Mouse (Mus musculus): ENCODE data around the gene Ppp1r15a. TPM values are rescaled to one million over a fixed set of nuclear protein-coding genes. Genes with fewer than 3 reads are reported as not detected.

The Ppp1r15a gene
- polyA plus RNA-seq, 1 experiment = 26.7 TPM

DNA sequence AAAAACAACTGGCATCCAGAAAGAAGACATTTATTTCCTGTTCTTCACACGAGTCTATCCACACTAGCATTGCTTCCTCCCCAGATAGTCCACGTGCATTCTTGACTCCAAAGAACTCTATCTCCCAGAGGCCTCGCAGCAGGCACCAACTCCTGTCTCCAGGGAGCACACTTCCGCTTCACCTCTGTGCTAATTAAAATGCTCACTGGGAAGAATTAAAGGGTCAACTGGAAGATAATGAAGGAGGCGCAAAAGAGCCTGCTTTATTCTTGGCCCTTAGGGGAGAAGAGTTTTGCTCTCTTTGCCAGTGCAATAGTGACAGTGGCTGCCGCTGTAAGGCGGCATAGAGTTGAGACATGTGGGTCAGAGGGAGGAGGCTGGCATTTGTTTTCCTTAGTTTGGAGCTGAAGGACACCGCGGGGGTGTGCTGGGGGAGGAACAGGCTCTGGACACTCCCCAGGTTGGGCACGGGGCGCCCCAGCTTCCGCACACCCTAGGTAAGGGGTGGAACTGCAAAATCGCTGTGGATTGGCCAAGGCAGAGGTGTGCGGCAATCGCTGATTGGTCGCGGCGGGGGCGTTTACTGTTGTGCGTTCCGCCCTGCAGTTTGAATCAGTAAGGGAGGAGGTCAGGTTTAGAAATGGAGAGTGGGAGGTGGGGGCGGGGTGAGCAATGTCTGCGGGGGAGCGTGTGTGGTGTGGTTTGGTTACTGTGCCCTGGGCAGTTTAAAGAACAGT is 41.9 kb upstream of the Ppp1r15a start:
- 2% methylated on average over 24 of the region's 24 CpGs for WGBS
- TF ChIP-seq CTCF (IDR thresholded peaks at IDR 0.05; ENCODE audit: borderline replicate concordance, insufficient read depth, low read depth, low read length) (no peak), POLR2A (IDR thresholded peaks at IDR 0.05; ENCODE audit: borderline replicate concordance, insufficient read depth, low read length) (peak; percentile 67; the same call in 1 of the 2 replicates)
- H3K27me3 ChIP-seq (ENCODE audit: control insufficient read depth, insufficient read depth, low read length) = no peaks in the 10 kb centered on the region

DNA sequence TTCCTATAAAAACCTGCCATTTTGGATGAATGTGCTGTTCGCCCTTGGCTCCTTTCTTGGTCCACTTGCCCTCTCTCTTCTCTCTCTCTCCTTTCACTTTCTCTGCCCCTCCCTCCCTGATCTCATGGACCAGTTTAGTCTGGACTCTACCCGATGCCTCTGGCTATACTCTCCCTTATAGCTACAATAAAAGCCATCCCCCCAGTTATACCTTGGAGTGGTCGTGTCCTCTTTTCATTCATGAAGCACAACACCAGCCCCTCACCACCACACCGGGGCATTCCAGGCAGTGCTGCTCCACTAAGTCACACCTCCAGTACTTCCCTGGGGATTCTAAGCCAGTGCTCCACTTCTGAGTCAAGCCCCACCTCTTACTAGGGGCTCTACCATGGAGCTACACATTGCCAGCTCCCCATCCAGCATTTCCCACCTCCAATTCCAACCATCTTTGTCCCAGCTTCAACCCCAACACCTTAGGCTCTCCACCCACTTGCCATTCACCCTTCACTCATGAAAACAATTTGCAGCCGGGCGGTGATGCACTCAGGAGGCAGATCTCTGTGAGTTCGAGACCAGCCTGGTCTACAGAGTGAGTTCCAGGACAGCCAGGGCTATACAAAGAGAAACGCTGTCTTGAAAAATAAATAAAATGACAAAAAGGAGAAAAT is 41.2 kb upstream of the Ppp1r15a start:
- DNase-seq = no peak
- Histone ChIP-seq H3K27me3 (ENCODE audit: control insufficient read depth, insufficient read depth, low read length) (no peaks in the 10 kb centered on the region), H3K27ac (ENCODE audit: insufficient read depth, low read length) (peak overlapping the region; percentile 58), H3K4me3 (replicated peaks; ENCODE audit: insufficient read depth, low read depth, low read length) (no peak overlapping the region), H3K4me1 (ENCODE audit: control insufficient read depth, insufficient read depth, low read length) (peaks cover 6% of the 10 kb centered on the region; the same call in 1 of the 2 replicates)
- TF ChIP-seq POLR2A (IDR thresholded peaks at IDR 0.05; ENCODE audit: borderline replicate concordance, insufficient read depth, low read length) = no peak
- no peak for TF ChIP-seq CTCF (IDR thresholded peaks at IDR 0.05; ENCODE audit: borderline replicate concordance, insufficient read depth, low read depth, low read length)
- 74% methylated on average over 8 of the region's 8 CpGs for WGBS

More for the DNA sequence above, 41.9 kb upstream of the Ppp1r15a start:
- H3K4me3 ChIP-seq (replicated peaks; ENCODE audit: insufficient read depth, low read depth, low read length) = peak overlapping the region; percentile 67
- DNase-seq = peak; percentile 92 to 96
- H3K4me1 ChIP-seq (ENCODE audit: control insufficient read depth, insufficient read depth, low read length) = peaks cover 6% of the 10 kb centered on the region; the same call in 1 of the 2 replicates
- peak overlapping the region; percentile 75 for H3K27ac ChIP-seq (ENCODE audit: insufficient read depth, low read length)

DNA sequence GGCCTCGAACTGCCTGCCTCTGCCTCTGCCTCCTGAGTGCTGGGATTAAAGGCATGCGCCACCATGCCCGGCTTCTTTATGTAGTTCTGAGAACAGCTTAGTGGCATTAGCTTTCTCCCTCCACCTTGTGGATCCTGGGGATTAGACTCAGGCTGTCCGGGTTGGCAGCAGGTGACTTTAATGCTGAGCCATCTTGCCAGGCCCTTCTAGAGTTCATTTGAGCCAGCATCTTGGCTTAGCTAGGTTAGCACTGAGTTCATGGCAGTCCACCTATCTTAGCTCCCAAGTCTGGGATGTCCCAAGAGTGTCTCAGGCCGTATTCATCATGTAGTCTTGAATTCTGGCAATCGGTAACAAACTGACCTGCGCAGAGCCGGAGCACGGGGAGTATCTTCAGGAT is 39.4 kb upstream of the Ppp1r15a start:
- WGBS = 85% methylated on average over 9 of the region's 9 CpGs
- no peaks in the 10 kb centered on the region for H3K27me3 ChIP-seq (ENCODE audit: control insufficient read depth, insufficient read depth, low read length)
- no peak overlapping the region for H3K4me3 ChIP-seq (replicated peaks; ENCODE audit: insufficient read depth, low read depth, low read length)
- no peak for TF ChIP-seq CTCF (IDR thresholded peaks at IDR 0.05; ENCODE audit: borderline replicate concordance, insufficient read depth, low read depth, low read length)
- no peak for TF ChIP-seq POLR2A (IDR thresholded peaks at IDR 0.05; ENCODE audit: borderline replicate concordance, insufficient read depth, low read length)
- peaks cover 6% of the 10 kb centered on the region; the same call in 1 of the 2 replicates for H3K4me1 ChIP-seq (ENCODE audit: control insufficient read depth, insufficient read depth, low read length)
- no peak for DNase-seq
- no peak overlapping the region for H3K27ac ChIP-seq (ENCODE audit: insufficient read depth, low read length)

DNA sequence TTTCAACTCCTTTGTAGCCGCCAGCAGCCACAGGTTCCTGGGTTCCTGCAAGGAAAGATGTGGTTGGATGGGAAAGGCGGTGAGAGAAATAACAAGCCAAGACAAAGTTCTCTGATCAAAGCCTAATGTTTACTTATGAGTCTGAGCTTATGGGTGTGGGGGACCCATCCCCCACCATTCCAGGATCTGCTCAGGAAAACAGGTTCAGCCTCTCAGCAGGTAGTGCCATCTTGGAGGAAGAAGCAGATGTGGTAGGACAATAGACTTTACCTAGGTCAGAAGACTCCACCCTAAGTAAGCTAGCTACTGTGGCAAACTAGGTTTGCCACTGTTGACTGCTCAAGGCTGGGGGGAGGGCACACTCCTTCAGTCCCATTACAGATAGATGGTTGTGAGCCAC is 38.7 kb upstream of the Ppp1r15a start:
- no peak for TF ChIP-seq CTCF (IDR thresholded peaks at IDR 0.05; ENCODE audit: borderline replicate concordance, insufficient read depth, low read depth, low read length)
- TF ChIP-seq POLR2A (IDR thresholded peaks at IDR 0.05; ENCODE audit: borderline replicate concordance, insufficient read depth, low read length) = no peak
- Histone ChIP-seq H3K4me1 (ENCODE audit: control insufficient read depth, insufficient read depth, low read length) (peaks cover 6% of the 10 kb centered on the region; the same call in 1 of the 2 replicates), H3K4me3 (replicated peaks; ENCODE audit: insufficient read depth, low read depth, low read length) (no peak overlapping the region), H3K27ac (ENCODE audit: insufficient read depth, low read length) (no peak overlapping the region), H3K27me3 (ENCODE audit: control insufficient read depth, insufficient read depth, low read length) (no peaks in the 10 kb centered on the region)
- DNase-seq = no peak
- 92% methylated on average over 2 of the region's 2 CpGs for WGBS

DNA sequence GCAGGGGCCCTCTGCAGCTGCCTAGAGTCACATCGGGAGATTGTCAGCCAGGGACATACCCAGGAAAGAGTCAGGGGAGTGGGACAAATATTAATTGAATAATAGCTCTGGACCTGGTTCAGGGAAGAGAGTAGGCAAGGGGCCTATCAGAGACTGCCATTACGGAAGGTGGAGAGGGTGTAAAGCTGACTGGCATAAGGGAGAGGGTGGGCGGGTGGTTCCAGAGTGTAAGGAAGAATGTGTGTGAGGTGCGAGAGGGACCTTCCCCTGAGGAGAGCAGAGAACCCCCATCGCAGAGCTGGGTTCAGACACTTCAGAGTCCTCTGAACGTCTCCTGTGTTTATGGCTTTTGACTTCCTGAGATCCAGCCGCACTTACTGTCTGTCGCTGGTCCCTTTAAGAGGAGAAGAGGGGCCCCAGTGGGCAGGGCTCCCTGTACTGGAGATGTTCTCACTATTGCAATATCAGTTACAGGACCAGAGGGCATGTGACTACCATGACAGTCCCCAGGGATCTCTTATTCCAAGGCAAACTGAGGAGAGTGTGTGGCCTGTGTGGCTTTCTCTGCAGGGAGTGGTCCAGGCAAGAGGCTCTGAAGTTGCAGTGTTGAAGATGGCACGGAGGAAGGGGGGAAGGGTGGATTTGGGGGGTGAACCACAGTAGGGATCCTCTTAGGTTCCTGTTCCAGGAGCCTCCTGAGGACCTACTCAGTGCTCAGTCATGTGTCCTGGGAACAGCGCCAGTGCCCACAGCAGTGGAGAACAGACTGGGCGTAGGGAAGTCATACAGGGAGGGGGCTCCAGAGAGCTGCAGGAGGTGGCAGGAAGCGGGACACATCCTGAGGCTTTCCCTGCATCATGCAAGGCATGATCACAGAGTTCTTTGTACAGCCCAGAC is 35.8 kb upstream of the Ppp1r15a start:
- no peak overlapping the region for H3K27ac ChIP-seq (ENCODE audit: insufficient read depth, low read length)
- no peaks in the 10 kb centered on the region for H3K27me3 ChIP-seq (ENCODE audit: control insufficient read depth, insufficient read depth, low read length)
- no peak for TF ChIP-seq POLR2A (IDR thresholded peaks at IDR 0.05; ENCODE audit: borderline replicate concordance, insufficient read depth, low read length)
- no peak overlapping the region for H3K4me3 ChIP-seq (replicated peaks; ENCODE audit: insufficient read depth, low read depth, low read length)
- no peaks in the 10 kb centered on the region for H3K4me1 ChIP-seq (ENCODE audit: control insufficient read depth, insufficient read depth, low read length)
- 51% methylated on average over 12 of the region's 12 CpGs for WGBS
- no peak for DNase-seq

DNA sequence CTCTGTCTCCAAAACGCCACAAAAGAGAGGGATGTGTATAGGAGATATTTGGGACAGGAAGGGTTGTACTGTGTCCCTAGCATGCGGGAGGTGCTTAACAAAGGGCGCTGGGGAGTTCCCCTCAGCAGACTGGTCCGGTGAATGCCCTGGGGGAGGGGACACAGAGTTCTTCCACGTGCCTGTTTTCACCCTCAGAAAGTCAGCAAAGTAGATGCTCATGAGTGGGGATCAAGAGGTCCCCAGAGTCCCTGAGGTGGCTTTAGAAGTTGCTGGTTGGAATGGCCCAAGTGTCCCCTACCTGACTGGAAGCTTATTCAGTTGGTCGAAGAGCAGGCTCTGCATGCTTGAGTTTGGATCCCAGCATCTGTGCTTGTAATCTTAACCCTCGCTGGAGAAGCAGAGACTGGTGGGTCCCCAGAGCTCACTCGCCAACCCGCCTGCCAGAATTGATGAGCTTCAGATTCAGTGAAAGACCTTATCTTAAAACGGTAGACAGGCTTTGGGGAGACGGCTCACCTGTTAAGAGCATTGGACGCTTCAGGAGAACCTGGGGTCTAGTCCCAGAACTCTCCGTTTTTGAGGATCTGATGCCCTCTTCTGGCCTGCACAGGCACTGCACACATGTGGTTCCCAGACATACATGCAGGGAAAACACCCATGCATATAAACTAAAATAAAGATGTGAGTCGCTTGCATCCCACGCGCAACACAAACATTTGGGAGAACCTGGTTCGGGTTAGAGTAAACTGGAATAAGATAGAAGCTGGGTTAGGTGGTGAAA is 35.0 kb upstream of the Ppp1r15a start:
- Histone ChIP-seq H3K27me3 (ENCODE audit: control insufficient read depth, insufficient read depth, low read length) (no peaks in the 10 kb centered on the region), H3K4me1 (ENCODE audit: control insufficient read depth, insufficient read depth, low read length) (no peaks in the 10 kb centered on the region), H3K27ac (ENCODE audit: insufficient read depth, low read length) (no peak overlapping the region), H3K4me3 (replicated peaks; ENCODE audit: insufficient read depth, low read depth, low read length) (no peak overlapping the region)
- TF ChIP-seq CTCF (IDR thresholded peaks at IDR 0.05; ENCODE audit: borderline replicate concordance, insufficient read depth, low read depth, low read length) (peak; percentile 96), POLR2A (IDR thresholded peaks at IDR 0.05; ENCODE audit: borderline replicate concordance, insufficient read depth, low read length) (no peak)
- DNase-seq = peak; percentile 74 to 86
- 20% methylated on average over 17 of the region's 17 CpGs for WGBS

DNA sequence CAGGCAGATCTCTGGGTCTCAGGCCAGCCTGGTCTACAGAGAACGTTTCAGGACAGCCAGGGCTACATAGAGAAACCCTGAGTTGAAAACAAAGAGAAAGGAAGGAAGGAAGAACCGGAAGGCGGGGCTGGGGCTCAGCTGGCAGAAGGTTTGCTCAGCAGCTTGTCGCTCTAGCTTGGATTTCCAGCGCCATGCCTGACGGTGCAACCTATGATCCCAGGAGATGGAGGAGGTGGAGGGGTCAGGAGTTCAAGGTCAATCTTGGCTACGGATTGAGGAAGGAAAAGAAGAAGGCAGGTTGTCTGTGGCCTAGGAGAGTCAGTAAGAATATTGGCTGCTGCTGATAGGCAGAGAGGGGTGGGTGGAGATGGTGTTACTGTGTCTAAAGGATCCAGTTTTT is 34.2 kb upstream of the Ppp1r15a start:
- no peak overlapping the region for H3K27ac ChIP-seq (ENCODE audit: insufficient read depth, low read length)
- H3K4me3 ChIP-seq (replicated peaks; ENCODE audit: insufficient read depth, low read depth, low read length) = no peak overlapping the region
- WGBS = 84% methylated on average over 7 of the region's 7 CpGs
- TF ChIP-seq POLR2A (IDR thresholded peaks at IDR 0.05; ENCODE audit: borderline replicate concordance, insufficient read depth, low read length) = no peak
- no peak for TF ChIP-seq CTCF (IDR thresholded peaks at IDR 0.05; ENCODE audit: borderline replicate concordance, insufficient read depth, low read depth, low read length)
- H3K4me1 ChIP-seq (ENCODE audit: control insufficient read depth, insufficient read depth, low read length) = no peaks in the 10 kb centered on the region
- no peaks in the 10 kb centered on the region for H3K27me3 ChIP-seq (ENCODE audit: control insufficient read depth, insufficient read depth, low read length)
- DNase-seq = no peak
